Mouse (Mus musculus) left cerebral cortex, postnatal 36 days (tissue): ENCODE results near the gene Creb5. TPM values are rescaled to one million over a fixed set of nuclear protein-coding genes. Genes with fewer than 3 reads are reported as not detected.

Source experiments
- DNase-seq, 2 experiments: peaks; one replicate each; pipeline ENCODE4 v3.0.0; 2021 to 2022; ENCODE audit warnings: low spot score in 2 of 2, mixed read lengths in 1 of 2
- intact Hi-C: fragments of 180-260 bp; cut with DNase I; formaldehyde crosslinking; loops from one replicate; pipeline ENCODE4 v1.15.1; 2025
- total RNA-seq, 2 experiments: library from RNA; stranded (reverse); gene quantifications; 2 replicates each; pipeline ENCODE4 v1.2.3; 2021

Gene Creb5
- total RNA-seq, 2 experiments from 2014 or later = 3.7 to 4.5 TPM

- DNase-seq = no peak
- intact Hi-C loops = no loop called here
These were observed 376.1 kb downstream of the Creb5 start for GRCm38 (mm10) chr6:53662858-53663833.

DNA sequence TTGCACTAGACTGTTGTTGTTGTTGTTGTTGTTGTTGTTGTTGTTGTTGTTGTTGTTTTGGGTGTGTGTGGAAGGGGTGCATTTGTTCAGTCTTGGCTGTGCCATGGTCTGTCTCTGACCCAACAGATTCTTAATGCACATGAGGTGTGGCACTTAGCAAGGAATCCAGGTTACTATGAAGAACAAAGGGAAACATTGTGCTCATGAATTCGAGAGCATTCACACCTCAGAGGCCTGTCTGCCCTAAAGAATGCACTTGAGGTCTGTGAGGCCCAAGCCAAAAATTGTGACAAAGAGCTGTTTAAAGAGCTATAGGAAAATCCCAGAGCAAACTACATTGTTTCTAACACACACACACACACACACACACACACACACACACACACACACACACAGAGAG, 377.7 kb downstream of the Creb5 start:
- no peak for DNase-seq

DNA sequence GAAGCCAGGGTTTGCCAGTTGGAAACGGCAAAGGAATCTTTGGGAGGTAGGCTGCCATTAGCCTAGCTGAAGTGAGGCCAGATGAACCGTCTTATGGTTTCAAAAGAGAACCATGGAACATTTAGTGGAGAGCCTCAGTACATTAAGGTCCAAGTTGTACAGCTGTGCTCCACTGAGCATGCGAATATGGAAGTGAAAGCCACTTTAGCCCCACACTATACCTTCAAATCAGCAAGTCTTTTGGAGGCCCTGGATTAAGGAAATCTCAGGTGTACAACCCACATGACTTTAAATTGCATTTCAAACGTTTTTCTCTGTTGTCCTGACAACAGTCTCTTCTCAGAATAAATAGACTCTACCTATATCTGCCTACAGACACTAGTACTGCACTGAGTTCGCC, 379.4 kb downstream of the Creb5 start:
- DNase-seq = no peak
- intact Hi-C loops = no loop called here

More for the DNA sequence above, 377.7 kb downstream of the Creb5 start:
- intact Hi-C loops = no loop called here

GRCm38 (mm10) chr6:53678307-53678706, 391.2 kb downstream of the Creb5 start:
- no peak for DNase-seq
- intact Hi-C loops = no loop called here

DNA sequence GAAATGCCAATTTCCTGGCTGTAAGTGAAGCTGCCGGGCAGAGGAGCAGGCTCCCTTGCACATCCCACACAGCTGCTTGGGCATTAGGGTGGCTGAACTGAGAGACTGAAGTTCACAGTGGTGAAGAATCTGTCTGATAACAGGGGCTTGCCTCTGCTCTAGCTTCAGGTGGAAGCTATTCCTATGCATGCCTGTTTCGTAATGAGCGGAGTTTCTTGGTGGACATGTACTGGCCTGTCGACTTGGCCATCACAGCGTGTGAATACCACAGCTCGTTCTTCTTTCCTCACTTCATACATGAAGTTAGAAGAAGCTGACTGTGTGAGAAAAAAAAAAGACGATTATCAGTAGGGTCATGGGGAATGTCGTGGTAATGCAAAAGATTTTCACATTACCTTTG, 393.0 kb downstream of the Creb5 start:
- intact Hi-C loops = no loop called here
- DNase-seq = no peak

DNA sequence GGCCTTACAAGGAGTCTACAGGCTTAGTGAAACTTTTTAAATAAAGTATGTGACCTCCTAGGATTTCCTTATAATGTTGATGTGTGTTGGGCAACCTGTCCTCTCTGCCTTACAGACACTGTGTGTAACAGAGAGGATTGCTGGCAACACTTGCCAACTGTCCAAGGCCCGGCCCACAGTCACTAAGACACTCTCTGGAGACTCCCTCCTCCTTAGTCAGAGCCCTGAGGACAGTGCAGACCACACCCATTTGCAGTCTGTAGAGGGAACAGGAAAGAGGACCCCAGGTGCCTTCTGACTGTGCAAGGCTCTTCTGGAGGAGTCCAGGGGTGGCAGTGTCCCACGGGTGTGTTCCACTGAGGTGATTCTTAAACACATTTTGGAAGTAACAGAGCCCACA, 397.3 kb downstream of the Creb5 start:
- no peak for DNase-seq
- intact Hi-C loops = no loop called here

DNA sequence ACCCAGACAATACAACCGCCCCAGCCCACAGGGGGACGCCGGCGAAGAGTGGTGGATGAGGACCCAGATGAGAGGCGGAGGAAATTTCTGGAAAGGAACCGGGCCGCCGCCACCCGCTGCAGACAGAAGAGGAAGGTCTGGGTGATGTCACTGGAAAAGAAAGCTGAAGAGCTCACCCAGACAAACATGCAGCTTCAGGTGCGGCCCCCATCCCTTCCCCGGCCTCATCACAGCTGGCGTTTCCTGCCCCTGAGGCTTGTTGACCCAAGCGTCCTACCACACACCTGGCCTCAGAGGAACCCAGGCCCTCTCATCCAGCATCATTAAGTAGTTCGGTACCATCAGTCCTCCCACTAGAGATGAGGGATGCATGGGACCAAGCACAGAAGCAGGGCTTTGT, 398.3 kb downstream of the Creb5 start:
- intact Hi-C loops = no loop called here
- no peak for DNase-seq

GRCm38 (mm10) chr6:53688762-53689477, 401.9 kb downstream of the Creb5 start:
- intact Hi-C loops = no loop called here
- no peak for DNase-seq

- intact Hi-C loops = no loop called here
These were observed 403.9 kb downstream of the Creb5 start for GRCm38 (mm10) chr6:53691006-53691405.

GRCm38 (mm10) chr6:53695216-53695615, 408.1 kb downstream of the Creb5 start:
- DNase-seq = no peak

More at GRCm38 (mm10) chr6:53691006-53691405, 403.9 kb downstream of the Creb5 start:
- no peak for DNase-seq

DNA sequence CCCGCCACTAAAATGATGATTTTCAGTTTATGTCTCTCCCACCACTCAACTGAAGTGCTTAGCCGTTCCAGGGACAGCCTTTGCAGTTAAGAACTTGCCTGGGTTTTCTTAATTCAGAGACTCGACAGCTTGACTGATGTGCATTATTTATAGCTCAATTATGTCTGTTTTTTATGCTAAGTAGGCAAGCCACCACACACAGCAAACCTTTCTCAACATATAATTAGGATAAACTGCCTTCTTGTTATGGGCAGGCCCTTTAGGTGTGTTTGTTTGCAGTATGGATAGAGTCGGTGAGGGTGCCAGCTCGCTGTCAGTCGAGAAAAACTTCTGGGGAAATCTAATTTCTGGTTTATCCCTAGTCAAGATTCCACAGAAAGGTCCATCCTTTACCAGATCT, 409.4 kb downstream of the Creb5 start:
- DNase-seq = no peak
- intact Hi-C loops = no loop called here

More at GRCm38 (mm10) chr6:53695216-53695615, 408.1 kb downstream of the Creb5 start:
- intact Hi-C loops = no loop called here

- intact Hi-C loops = no loop called here
- DNase-seq = no peak
These were observed 409.9 kb downstream of the Creb5 start for GRCm38 (mm10) chr6:53696921-53697320.

DNA sequence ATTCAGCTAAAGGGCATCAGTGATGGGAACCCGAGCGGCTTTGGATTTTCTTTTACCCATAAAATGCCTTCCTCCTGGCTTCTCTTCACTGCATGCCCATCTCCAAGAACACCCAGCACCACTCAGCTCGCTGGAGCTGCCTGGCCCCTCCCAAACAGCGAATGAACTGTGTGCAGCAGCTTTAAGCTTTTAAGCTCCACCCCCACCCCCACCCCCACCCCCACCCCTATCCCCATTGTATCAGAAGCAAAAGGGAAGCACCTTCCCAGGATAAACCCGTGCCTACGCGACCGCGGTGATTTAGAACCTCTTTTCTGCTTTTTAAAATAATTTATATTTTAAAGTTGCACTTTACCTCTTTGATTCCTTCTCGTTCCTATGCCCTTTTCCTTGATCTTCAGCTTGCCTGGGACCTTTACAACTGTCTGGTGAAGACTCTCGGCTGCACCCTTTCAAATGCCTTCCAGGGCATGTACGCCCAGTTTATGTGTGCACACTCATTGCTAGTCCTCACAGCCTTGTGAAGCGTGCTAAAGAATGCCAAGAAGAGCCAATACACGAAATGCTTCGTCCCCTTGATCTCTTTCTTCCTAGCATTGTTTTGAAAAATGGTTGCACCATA, 411.2 kb downstream of the Creb5 start:
- intact Hi-C loops = no loop called here
- no peak for DNase-seq

DNA sequence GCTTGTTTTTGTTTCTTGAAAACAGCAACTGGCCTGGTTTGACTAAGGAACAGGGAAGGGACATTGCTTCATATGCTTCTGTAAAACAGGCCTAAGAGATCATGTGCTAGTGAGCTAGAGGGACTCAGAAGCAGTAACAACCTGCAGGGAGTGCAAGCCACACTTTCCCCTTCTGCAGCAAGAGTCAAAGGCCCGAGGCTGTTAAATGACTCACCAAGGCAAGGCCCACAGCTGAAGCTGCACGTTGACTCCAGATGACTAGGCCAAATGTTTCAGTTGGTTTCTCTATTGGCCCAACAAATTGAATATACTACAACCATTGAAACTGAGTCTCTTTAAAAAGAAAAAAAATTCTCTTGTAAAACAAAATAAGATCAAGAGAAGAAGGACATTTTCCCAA, 417.4 kb downstream of the Creb5 start:
- intact Hi-C loops = no loop called here

DNA sequence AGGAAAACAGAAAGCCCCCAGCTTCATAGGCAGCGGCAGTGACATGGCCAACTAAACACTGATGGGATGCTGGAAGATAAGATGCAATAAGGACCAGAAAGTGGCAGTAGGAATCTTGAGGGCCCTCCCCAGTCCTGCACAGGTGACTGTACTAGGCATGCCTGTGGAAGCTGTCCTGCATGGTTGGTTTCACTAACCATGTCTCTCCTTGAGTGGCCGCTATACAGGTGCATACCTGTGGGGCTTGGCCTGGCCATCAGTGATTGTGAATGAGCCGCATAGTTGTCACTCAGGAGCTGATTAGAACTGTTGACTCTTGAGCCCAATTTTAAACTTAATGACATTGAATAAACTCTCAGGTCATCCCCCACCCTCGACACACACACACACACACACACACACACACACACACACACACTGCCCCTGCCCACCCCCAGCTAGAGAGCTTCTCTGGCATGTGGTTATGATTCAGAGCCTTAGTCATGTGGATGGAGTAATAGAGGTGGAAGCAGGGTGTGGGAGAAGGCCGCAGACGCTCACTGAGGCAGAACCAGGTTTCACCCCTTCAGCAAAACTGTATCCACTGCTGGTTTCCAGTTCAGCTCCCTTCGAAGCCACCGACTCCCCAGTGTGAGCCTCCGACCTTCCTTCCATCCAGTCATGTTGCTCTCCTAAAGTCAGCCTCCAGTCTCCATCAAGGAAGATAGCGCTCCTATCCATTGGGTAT, 419.7 kb downstream of the Creb5 start:
- intact Hi-C loops = no loop called here
- no peak for DNase-seq

More for the DNA sequence above, 417.4 kb downstream of the Creb5 start:
- no peak for DNase-seq

GRCm38 (mm10) chr6:53707795-53708194, 420.7 kb downstream of the Creb5 start:
- intact Hi-C loops = no loop called here
- no peak for DNase-seq

- no peak for DNase-seq
- intact Hi-C loops = no loop called here
These were observed 422.8 kb downstream of the Creb5 start for GRCm38 (mm10) chr6:53709694-53710442.

DNA sequence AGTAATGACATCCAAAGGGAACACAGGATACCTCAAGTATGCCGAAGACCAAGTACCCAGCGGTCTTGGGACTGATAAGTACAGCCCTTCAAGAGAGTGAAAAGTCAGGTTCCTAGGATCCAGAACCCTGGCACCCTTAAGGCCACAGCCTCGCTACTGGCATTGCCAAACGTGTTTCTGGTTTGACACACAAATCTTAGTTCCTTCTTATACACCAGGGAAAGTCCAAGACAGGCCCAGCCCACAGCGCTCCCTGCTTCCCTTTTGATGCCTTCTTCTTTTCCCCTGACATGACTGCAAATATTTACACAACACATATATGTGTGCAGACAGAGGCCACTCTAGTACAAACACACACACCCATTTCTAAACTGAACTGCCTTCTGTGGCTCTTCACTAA, 423.5 kb downstream of the Creb5 start:
- no peak for DNase-seq
- intact Hi-C loops = no loop called here

DNA sequence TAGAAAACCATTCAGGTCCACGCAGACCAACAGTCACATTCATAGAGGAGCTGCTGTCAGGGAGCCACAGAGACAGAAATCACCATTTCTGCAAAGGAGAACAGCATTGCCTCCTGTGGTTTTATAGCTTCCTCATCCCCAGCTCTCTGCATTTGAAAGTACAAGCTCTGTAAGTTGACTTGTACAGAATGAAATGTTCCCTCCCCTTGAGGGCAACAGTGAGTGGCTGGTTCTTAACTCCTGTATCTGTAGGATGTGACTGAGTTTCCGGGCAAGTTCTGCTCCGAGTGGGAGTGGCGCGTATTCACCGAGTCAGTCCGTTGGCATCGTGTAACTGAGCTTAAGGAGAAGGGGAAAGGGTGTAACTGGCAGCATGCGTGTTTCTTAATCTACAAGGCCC, 426.1 kb downstream of the Creb5 start:
- DNase-seq = no peak
- intact Hi-C loops = no loop called here
